Mouse (Mus musculus) limb, embryonic 11.5 days (tissue): ENCODE measurements at regions not wholly inside any gene's neighbourhood (a gene's known extent, or its start where the extent isn't known, plus 50 kb on each side); places are given as distances from the start of the nearest gene placed in this dataset.

Experiments
- ATAC-seq: fragments of 200-750 bp; cut with Nextera tagmentation; 2 replicates; pipeline ENCODE4 v1.8.0; 2017; ENCODE audit warnings: low read depth; ENCODE audit not compliant: insufficient number of reproducible peaks, low FRiP score, low TSS enrichment
- DNase-seq: peaks from one replicate; pipeline ENCODE4 v3.0.0-alpha.2; 2015; ENCODE audit warnings: low spot score
- H3K27ac ChIP-seq: fragments of 300-500 bp; sonication (generic); replicated peaks from 2 replicates; pipeline ENCODE4 v1.5.1; 2014; ENCODE audit warnings: low read depth, mild to moderate bottlenecking, low read length
- H3K27me3 ChIP-seq: fragments of 300-500 bp; sonication (generic); 2 replicates; pipeline ENCODE4 v1.6.1; 2014; ENCODE audit warnings: mild to moderate bottlenecking, low read length, mixed read lengths; ENCODE audit not compliant: control insufficient read depth, insufficient read depth
- H3K36me3 ChIP-seq: fragments of 300-500 bp; sonication (generic); 2 replicates; pipeline ENCODE4 v1.6.1; 2014; ENCODE audit warnings: mild to moderate bottlenecking, low read length, moderate library complexity, mixed read lengths; ENCODE audit not compliant: control insufficient read depth, insufficient read depth
- H3K4me1 ChIP-seq: fragments of 300-500 bp; sonication (generic); 2 replicates; pipeline ENCODE4 v1.6.1; 2014; ENCODE audit warnings: low read length, mixed read lengths; ENCODE audit not compliant: control insufficient read depth, insufficient read depth
- H3K4me2 ChIP-seq: fragments of 300-500 bp; sonication (generic); 2 replicates; pipeline ENCODE4 v1.6.1; 2014; ENCODE audit warnings: low read depth, mild to moderate bottlenecking, moderate library complexity; ENCODE audit not compliant: severe bottlenecking
- H3K4me3 ChIP-seq: fragments of 300-500 bp; sonication (generic); 2 replicates; pipeline ENCODE4 v1.5.1; 2014; ENCODE audit warnings: low read depth, low read length
- H3K9ac ChIP-seq: fragments of 300-500 bp; sonication (generic); 2 replicates; pipeline ENCODE4 v1.6.1; 2014; ENCODE audit warnings: mild to moderate bottlenecking, low read length
- H3K9me3 ChIP-seq: fragments of 300-500 bp; sonication (generic); 2 replicates; pipeline ENCODE4 v1.6.1; 2016; ENCODE audit warnings: low read length; ENCODE audit not compliant: control insufficient read depth
- WGBS: fragments of 180-500 bp; shearing (Covaris S2); extraction: QIAGEN DNeasy Blood & Tissue Kit; methylation state at CpG from one replicate; pipeline ENCODE4 v1.1.7; 2014; 5-methylcytosine and 5-hydroxymethylcytosine counted together

DNA sequence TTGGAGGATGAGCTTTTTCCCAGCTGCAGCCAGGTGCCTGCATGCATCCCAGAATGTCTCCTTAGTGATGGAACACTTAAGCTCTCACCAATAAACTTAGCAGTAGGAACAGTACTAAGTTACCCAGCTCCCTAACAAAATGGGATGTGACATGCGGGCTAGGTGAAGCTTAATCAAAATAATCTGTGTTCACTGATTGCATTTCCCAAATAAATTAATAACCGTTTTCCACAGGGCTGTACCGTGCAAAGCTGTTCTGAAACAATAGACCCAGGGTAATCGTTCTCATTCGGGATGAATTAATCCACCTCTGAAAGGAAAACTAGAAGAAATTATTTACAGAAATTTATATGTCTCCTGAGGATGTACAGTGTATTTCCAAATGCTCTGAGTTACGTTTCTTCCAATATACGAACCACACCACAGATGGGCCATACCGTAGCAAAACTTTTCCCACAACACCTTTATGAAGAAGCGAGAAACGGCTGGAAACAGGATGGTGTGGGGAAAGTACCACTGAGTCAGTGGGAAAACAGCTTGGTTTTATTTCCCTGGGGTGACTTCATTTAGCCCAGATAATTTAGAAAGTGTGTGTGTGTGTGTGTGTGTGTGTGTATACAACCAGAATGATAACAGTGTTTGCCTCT is 148.5 kb upstream of the Adamts16 start:
- no peak for DNase-seq

DNA sequence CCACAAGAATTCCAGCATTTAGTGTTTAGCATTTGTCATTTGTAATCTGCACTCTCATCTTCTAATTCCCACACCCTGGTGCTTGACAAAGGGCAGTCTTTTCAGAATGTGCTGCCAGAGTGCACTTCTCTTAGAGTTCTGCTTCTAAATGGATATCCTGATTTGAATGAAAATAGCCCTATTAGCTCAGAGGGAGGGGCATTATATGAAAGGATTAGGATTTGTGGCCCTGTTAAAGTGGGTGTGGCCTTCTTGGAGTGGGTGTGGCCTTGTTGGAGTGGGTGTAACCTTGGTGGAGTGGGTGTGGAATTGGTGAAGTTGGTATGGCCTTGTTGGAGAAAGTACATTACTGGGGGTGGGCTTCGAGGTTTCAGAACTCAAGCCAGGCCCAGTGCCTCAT is 137.7 kb upstream of the Adamts16 start:
- 100% methylated on average over 1 of the region's 1 CpGs for WGBS
- H3K27me3 ChIP-seq = no peaks in the 10 kb centered on the region
- ATAC-seq (no peak), DNase-seq (no peak)
- H3K9ac ChIP-seq = no peak overlapping the region
- no peaks in the 10 kb centered on the region for H3K36me3 ChIP-seq
- H3K4me3 ChIP-seq = no peak overlapping the region
- no peaks in the 10 kb centered on the region for H3K4me1 ChIP-seq
- H3K9me3 ChIP-seq = no peaks in the 10 kb centered on the region
- H3K4me2 ChIP-seq = no peak overlapping the region
- no peak overlapping the region for H3K27ac ChIP-seq

More for the DNA sequence above, 148.5 kb upstream of the Adamts16 start:
- Histone ChIP-seq H3K4me1 (no peaks in the 10 kb centered on the region), H3K36me3 (no peaks in the 10 kb centered on the region), H3K4me2 (no peak overlapping the region), H3K9ac (no peak overlapping the region), H3K4me3 (no peak overlapping the region), H3K27me3 (no peaks in the 10 kb centered on the region), H3K9me3 (no peaks in the 10 kb centered on the region), H3K27ac (no peak overlapping the region)
- WGBS = 87% methylated on average over 10 of the region's 10 CpGs
- no peak for ATAC-seq

DNA sequence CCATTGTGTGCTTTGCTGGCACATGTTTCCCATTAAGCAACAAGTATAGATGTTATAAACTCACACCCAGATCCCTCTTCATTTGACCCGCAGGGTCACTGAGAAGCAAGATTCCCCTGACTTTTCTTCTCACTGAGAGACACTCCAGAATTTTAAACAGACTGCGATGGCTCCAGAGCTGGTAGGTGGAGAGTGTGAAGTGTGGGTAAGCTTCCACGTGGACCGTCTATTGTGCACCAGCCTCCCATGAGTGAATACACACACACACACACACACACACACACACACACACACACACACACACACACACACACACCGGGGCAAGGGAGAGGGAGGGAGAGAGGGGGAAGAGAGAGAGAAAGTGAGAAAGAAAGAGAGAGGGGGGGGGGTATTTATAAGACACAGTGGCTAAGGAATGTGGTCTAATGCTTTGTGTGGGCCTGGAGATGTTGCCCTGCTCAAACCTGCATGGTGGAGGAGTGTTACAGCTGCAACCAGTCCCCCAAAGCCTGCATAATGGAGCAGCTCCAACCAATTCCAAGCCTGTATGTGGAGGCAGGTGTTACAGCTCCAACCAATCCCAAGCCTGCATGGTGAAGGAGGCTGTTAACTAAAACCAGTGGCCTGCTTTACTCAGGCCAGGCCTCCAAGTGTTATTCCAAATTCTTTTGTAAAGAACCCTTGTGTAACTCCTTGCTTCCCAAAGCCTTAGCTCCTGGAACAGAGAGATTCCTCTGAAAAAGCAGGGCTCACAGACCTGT is 137.1 kb upstream of the Adamts16 start:
- Histone ChIP-seq H3K9me3 (no peaks in the 10 kb centered on the region), H3K9ac (no peak overlapping the region), H3K4me3 (no peak overlapping the region), H3K27ac (no peak overlapping the region), H3K4me2 (no peak overlapping the region), H3K4me1 (no peaks in the 10 kb centered on the region), H3K27me3 (no peaks in the 10 kb centered on the region), H3K36me3 (no peaks in the 10 kb centered on the region)
- ATAC-seq (no peak), DNase-seq (no peak)
- 73% methylated on average over 4 of the region's 5 CpGs for WGBS

DNA sequence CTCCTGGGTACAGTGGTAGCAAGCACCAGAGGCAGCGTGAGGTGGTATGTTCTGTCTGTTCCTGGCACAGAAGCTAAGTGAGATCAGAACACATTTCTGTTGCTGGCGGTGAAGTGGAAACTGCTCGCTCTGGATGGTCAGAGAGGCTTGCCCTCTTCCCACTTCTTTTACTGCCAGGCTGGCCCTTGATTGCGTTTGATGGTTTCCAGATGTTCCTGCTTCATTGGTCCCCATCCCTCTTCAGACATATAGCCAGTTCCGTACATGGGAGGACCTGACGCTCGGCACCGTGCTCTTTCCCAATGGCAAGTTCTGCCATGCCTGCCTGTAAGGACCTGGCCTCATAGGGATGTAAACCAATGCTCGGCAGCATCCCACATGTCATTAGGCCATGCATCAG is 128.0 kb upstream of the Adamts16 start:
- Histone ChIP-seq H3K9me3 (no peaks in the 10 kb centered on the region), H3K27ac (no peak overlapping the region), H3K36me3 (no peaks in the 10 kb centered on the region), H3K4me1 (no peaks in the 10 kb centered on the region), H3K9ac (no peak overlapping the region), H3K4me3 (no peak overlapping the region), H3K4me2 (no peak overlapping the region), H3K27me3 (no peaks in the 10 kb centered on the region)
- DNase-seq (peak; percentile 37), ATAC-seq (no peak)
- WGBS = 19% methylated on average over 9 of the region's 9 CpGs

DNA sequence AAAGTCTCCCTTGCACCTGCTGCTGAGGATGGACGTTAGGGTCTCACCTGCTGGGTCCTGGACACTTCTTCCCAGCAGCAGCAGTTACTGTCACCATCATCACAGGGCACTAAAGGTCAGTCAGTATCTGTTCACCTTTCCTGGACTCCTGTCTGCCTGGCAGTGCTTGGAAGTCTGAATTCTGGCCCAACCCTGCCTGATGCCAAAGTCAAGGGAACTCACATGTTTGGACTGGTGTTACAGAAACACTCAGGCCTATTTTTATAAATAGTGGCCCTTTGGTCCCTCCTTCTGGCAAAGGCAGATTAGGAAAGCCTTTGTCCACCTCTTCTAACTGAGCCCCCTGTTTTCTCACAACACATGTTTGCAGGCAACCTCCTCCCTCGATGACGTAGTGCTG is 126.2 kb upstream of the Adamts16 start:
- 58% methylated on average over 3 of the region's 3 CpGs for WGBS
- no peaks in the 10 kb centered on the region for H3K4me1 ChIP-seq
- no peak overlapping the region for H3K4me2 ChIP-seq
- H3K9ac ChIP-seq = no peak overlapping the region
- H3K4me3 ChIP-seq = no peak overlapping the region
- no peak overlapping the region for H3K27ac ChIP-seq
- DNase-seq (no peak), ATAC-seq (no peak)
- H3K9me3 ChIP-seq = no peaks in the 10 kb centered on the region
- no peaks in the 10 kb centered on the region for H3K27me3 ChIP-seq
- no peaks in the 10 kb centered on the region for H3K36me3 ChIP-seq

DNA sequence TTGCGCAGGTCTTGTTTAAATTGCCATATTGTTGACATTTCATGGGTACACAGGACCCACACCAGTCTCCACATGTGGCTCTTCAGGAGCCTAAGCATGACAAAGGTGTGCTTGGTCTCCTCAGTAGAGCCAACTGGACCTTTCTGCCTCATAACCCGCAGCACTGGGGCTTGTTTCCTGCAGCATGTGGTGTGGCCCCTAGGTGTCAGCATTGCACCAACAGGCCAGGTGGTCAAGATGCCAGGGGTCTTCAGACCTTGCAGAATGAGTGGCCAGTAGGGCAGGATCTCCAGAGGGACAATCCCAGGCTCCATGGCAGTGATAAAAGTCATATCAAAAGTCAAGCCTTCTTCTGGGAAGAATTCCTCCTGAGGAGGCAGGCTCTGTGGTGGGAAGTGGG is 121.8 kb upstream of the Adamts16 start:
- H3K27ac ChIP-seq = no peak overlapping the region
- 66% methylated on average over 2 of the region's 2 CpGs for WGBS
- peak; percentile 47 for DNase-seq
- H3K4me2 ChIP-seq = no peak overlapping the region
- no peaks in the 10 kb centered on the region for H3K36me3 ChIP-seq
- H3K4me3 ChIP-seq = no peak overlapping the region
- no peak for ATAC-seq
- no peaks in the 10 kb centered on the region for H3K27me3 ChIP-seq
- H3K9me3 ChIP-seq = no peaks in the 10 kb centered on the region
- no peaks in the 10 kb centered on the region for H3K4me1 ChIP-seq
- no peak overlapping the region for H3K9ac ChIP-seq

DNA sequence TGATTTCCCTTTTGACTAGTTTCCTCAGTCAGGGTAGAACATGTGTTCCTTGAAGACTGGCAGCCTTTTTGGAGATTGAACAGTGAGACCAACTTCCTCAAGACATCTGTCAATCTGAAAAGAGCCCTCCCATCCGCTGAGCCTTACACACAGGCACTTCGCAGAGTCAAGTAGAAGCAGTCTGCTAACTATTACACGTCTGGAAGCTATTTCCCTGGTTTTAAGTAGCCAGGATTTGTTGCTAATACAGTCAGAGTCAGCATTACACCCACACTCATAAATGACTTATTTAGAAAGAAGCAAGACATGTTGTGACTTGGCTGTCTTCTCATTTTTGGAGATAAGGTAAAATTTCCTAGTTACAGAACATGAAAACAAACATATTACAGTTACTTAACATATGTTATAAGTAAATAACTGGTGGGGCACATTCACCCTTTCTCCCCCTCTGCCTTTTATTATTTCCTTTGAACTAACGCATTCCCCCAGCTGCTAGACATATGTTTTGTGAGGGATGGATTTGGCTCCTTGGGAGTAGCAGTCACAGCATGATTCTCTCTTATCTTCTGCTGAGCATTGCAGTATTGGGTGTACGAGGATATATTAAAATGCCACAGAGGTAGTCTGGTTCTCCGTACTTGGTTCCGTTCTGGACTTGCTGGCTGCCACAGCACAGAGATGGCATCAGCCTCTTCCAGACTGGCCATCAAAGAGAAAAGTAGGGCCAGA is 92.9 kb upstream of the Adamts16 start:
- no peak overlapping the region for H3K27ac ChIP-seq
- H3K9me3 ChIP-seq = no peaks in the 10 kb centered on the region
- H3K36me3 ChIP-seq = no peaks in the 10 kb centered on the region
- no peak for ATAC-seq
- no peaks in the 10 kb centered on the region for H3K27me3 ChIP-seq
- no peak overlapping the region for H3K4me2 ChIP-seq
- H3K4me1 ChIP-seq = no peaks in the 10 kb centered on the region
- DNase-seq = no peak
- WGBS = 24% methylated on average over 7 of the region's 7 CpGs
- no peak overlapping the region for H3K9ac ChIP-seq
- H3K4me3 ChIP-seq = no peak overlapping the region

DNA sequence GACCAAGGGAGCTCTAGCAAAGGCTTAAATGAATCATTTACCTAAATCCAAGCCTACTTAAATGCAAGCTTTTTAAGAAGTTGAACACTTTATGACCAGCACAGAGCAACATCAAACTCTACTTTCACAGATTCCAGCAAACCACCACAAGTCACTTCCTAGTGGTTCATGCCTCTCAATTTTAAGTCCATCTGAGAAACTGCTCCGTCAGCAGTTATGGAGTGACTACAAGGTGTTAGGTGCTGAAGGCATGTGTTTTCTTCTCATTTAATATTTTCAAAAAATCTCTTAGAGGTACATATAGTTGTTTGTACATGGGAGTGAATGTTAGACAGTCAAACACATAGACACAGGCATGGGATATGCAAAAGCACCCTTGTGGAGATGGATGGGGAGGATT is 72.2 kb upstream of the Adamts16 start:
- H3K27ac ChIP-seq = no peak overlapping the region
- H3K36me3 ChIP-seq = no peaks in the 10 kb centered on the region
- H3K9me3 ChIP-seq = no peaks in the 10 kb centered on the region
- H3K4me3 ChIP-seq = no peak overlapping the region
- ATAC-seq (no peak), DNase-seq (no peak)
- H3K4me1 ChIP-seq = no peaks in the 10 kb centered on the region
- 94% methylated on average over 1 of the region's 1 CpGs for WGBS
- H3K4me2 ChIP-seq = no peak overlapping the region
- no peak overlapping the region for H3K9ac ChIP-seq
- H3K27me3 ChIP-seq = no peaks in the 10 kb centered on the region
